Comparison of ENCODE assay signal across 21 mouse cellular contexts in the genomic region with DNA sequence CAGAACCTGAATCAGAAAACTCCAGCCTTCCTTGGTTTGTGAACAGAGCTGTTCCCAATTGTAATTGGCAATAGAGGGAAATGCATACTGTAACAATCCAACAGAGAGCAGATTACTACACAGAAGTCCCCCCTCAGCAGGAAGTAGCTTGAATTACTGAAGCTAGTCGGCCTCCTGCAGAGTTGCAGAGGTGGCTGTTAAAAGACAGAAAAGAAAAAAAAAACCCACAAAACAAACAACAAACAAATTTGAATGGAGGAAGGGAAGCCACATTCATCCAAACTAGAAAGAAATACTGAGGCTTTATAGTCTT.
DNase-seq lines count a peak whose midpoint lies in the region; ATAC-seq lines count a peak whose summit lies in the region.
"Had no signal": no experiment of that assay in that cellular context is flagged by ENCODE, and none has a peak within 500 bp of the region (broad histone marks: within the 10 kb centered on the region; RNA-seq: fewer than 3 reads in every experiment).

No protein-coding gene starts in this region.

- no peak for DNase-seq in forebrain, embryonic 14.5 days (ENCODE audit: low spot score)
- no peak for DNase-seq in midbrain, embryonic 11.5 days (ENCODE audit: low spot score, missing footprints)
- DNase-seq in WW6 (ENCODE audit: low read depth, low spot score) = peak; percentile 4
- no peak for DNase-seq in thymus, adult 18-20 months
- DNase-seq in right cerebral cortex, postnatal 4 days = no peak
- DNase-seq: adrenal gland, postnatal 36 days; cerebellum, adult 11 months; cerebellum, adult 9-11 months; gastrocnemius, postnatal 36 days; liver; lung, postnatal 36 days had no signal

- H3K4me3 ChIP-seq in forebrain, embryonic 15.5 days = no peak overlapping the region
- no peak overlapping the region for H3K4me3 ChIP-seq in forebrain, embryonic 14.5 days (ENCODE audit: low read depth, low read length)
- H3K4me3 ChIP-seq in midbrain, embryonic 15.5 days = no peak overlapping the region
- no peak overlapping the region for H3K4me3 ChIP-seq in midbrain, embryonic 11.5 days (ENCODE audit: low read depth, low read length)
- H3K4me3 ChIP-seq in neural tube, embryonic 14.5 days (ENCODE audit: low read depth, low read length) = no peak overlapping the region
- H3K4me3 ChIP-seq: limb, embryonic 10.5 days; liver, embryonic 15.5 days; lung, embryonic 15.5 days; megakaryocyte, embryonic 14.5 days; neural tube, embryonic 12.5 days had no signal

- H3K27ac ChIP-seq in forebrain, embryonic 15.5 days (replicated peaks) = 0 out of 2 replicates have a peak overlapping the region, but pooled peaks have one; percentile 37
- no peak overlapping the region for H3K27ac ChIP-seq in forebrain, embryonic 14.5 days (ENCODE audit: low read depth, low read length)
- 0 out of 2 replicates have a peak overlapping the region, but pooled peaks have one; percentile 38 for H3K27ac ChIP-seq in midbrain, embryonic 15.5 days
- H3K27ac ChIP-seq in midbrain, embryonic 11.5 days (ENCODE audit: low read depth, low read length) = no peak overlapping the region
- no peak overlapping the region for H3K27ac ChIP-seq in neural tube, embryonic 14.5 days (ENCODE audit: low read depth, low read length)
- H3K27ac ChIP-seq: limb, embryonic 10.5 days; liver, embryonic 15.5 days; lung, embryonic 15.5 days; neural tube, embryonic 12.5 days had no signal

- 4% methylated on average over 1 of the region's 1 CpGs for WGBS in forebrain, embryonic 15.5 days
- 8% methylated on average over 1 of the region's 1 CpGs for WGBS in forebrain, embryonic 14.5 days
- WGBS in midbrain, embryonic 15.5 days = 15% methylated on average over 1 of the region's 1 CpGs
- WGBS in midbrain, embryonic 11.5 days = 29% methylated on average over 1 of the region's 1 CpGs
- 7% methylated on average over 1 of the region's 1 CpGs for WGBS in neural tube, embryonic 14.5 days

- H3K27me3 ChIP-seq in forebrain, embryonic 15.5 days = no peaks in the 10 kb centered on the region
- H3K27me3 ChIP-seq in forebrain, embryonic 14.5 days (replicated peaks; ENCODE audit: control insufficient read depth, insufficient read depth, low read length) = no peaks in the 10 kb centered on the region
- no peaks in the 10 kb centered on the region for H3K27me3 ChIP-seq in midbrain, embryonic 15.5 days (replicated peaks)
- no peaks in the 10 kb centered on the region for H3K27me3 ChIP-seq in midbrain, embryonic 11.5 days (ENCODE audit: control insufficient read depth, insufficient read depth, low read length)
- H3K27me3 ChIP-seq in neural tube, embryonic 14.5 days (ENCODE audit: control insufficient read depth, insufficient read depth, low read length) = no peaks in the 10 kb centered on the region
- H3K27me3 ChIP-seq: CH12.LX; liver, embryonic 15.5 days; lung, embryonic 15.5 days; megakaryocyte, embryonic 14.5 days; neural tube, embryonic 12.5 days had no signal

- no peak overlapping the region for H3K4me2 ChIP-seq in forebrain, embryonic 15.5 days (replicated peaks)
- H3K4me2 ChIP-seq in forebrain, embryonic 14.5 days (ENCODE audit: low read length) = no peak overlapping the region
- no peak overlapping the region for H3K4me2 ChIP-seq in midbrain, embryonic 15.5 days
- H3K4me2 ChIP-seq in midbrain, embryonic 11.5 days = no peak overlapping the region
- no peak overlapping the region for H3K4me2 ChIP-seq in neural tube, embryonic 14.5 days (ENCODE audit: low read depth, low read length)
- H3K4me2 ChIP-seq: liver, embryonic 15.5 days; lung, embryonic 15.5 days; neural tube, embryonic 12.5 days had no signal

- no peaks in the 10 kb centered on the region for H3K36me3 ChIP-seq in forebrain, embryonic 15.5 days
- H3K36me3 ChIP-seq in forebrain, embryonic 14.5 days (ENCODE audit: control insufficient read depth, insufficient read depth, low read length) = no peaks in the 10 kb centered on the region
- no peaks in the 10 kb centered on the region for H3K36me3 ChIP-seq in midbrain, embryonic 15.5 days (replicated peaks)
- no peaks in the 10 kb centered on the region for H3K36me3 ChIP-seq in midbrain, embryonic 11.5 days (ENCODE audit: control insufficient read depth, insufficient read depth, low read length)
- H3K36me3 ChIP-seq in neural tube, embryonic 14.5 days (ENCODE audit: control insufficient read depth, insufficient read depth, low read length) = no peaks in the 10 kb centered on the region
- H3K36me3 ChIP-seq: limb, embryonic 10.5 days; liver, embryonic 15.5 days; lung, embryonic 15.5 days; neural tube, embryonic 12.5 days had no signal

- no peak overlapping the region for H3K9ac ChIP-seq in forebrain, embryonic 15.5 days (replicated peaks)
- H3K9ac ChIP-seq in forebrain, embryonic 14.5 days (ENCODE audit: low read length) = no peak overlapping the region
- no peak overlapping the region for H3K9ac ChIP-seq in midbrain, embryonic 15.5 days
- no peak overlapping the region for H3K9ac ChIP-seq in midbrain, embryonic 11.5 days (ENCODE audit: low read length)
- no peak overlapping the region for H3K9ac ChIP-seq in neural tube, embryonic 14.5 days (replicated peaks; ENCODE audit: low read depth, low read length)
- H3K9ac ChIP-seq: liver, embryonic 15.5 days; lung, embryonic 15.5 days; neural tube, embryonic 12.5 days had no signal

- ATAC-seq in forebrain, embryonic 15.5 days (replicated peaks) = no peak
- no peak for ATAC-seq in forebrain, embryonic 14.5 days
- no peak for ATAC-seq in midbrain, embryonic 15.5 days (replicated peaks)
- no peak for ATAC-seq in midbrain, embryonic 11.5 days (ENCODE audit: low FRiP score)
- peak; percentile 75 for ATAC-seq in neural tube, embryonic 14.5 days (ENCODE audit: low read depth)
- ATAC-seq: inflammation-experienced regulatory T-cells, adult 6 months had no signal

- no peaks in the 10 kb centered on the region for H3K9me3 ChIP-seq in forebrain, embryonic 15.5 days
- no peaks in the 10 kb centered on the region for H3K9me3 ChIP-seq in forebrain, embryonic 14.5 days (replicated peaks; ENCODE audit: control insufficient read depth, low read length)
- H3K9me3 ChIP-seq in midbrain, embryonic 15.5 days = no peaks in the 10 kb centered on the region
- no peaks in the 10 kb centered on the region for H3K9me3 ChIP-seq in midbrain, embryonic 11.5 days (ENCODE audit: control insufficient read depth, low read length)
- no peaks in the 10 kb centered on the region for H3K9me3 ChIP-seq in neural tube, embryonic 14.5 days (ENCODE audit: control insufficient read depth, low read length)
- H3K9me3 ChIP-seq: limb, embryonic 10.5 days; liver, embryonic 15.5 days; lung, embryonic 15.5 days; neural tube, embryonic 12.5 days had no signal

- H3K4me1 ChIP-seq in forebrain, embryonic 15.5 days = peaks cover 4% of the 10 kb centered on the region
- H3K4me1 ChIP-seq in forebrain, embryonic 14.5 days (ENCODE audit: control insufficient read depth, insufficient read depth, low read length) = no peaks in the 10 kb centered on the region; the same call in 1 of the 2 replicates
- 0 out of 2 replicates have a peak, but pooled peaks cover 6% of the 10 kb centered on the region for H3K4me1 ChIP-seq in midbrain, embryonic 15.5 days
- no peaks in the 10 kb centered on the region for H3K4me1 ChIP-seq in midbrain, embryonic 11.5 days (ENCODE audit: control insufficient read depth, insufficient read depth, low read length)
- H3K4me1 ChIP-seq in neural tube, embryonic 14.5 days (ENCODE audit: control insufficient read depth, insufficient read depth, low read length) = no peaks in the 10 kb centered on the region
- H3K4me1 ChIP-seq: limb, embryonic 10.5 days; liver, embryonic 15.5 days; lung, embryonic 15.5 days; megakaryocyte, embryonic 14.5 days; neural tube, embryonic 12.5 days had no signal

Comparison
In these comparisons a context has a peak if more than half of its experiments do, and no peak if none do; other contexts are left out.
1. H3K27ac ChIP-seq: peak in forebrain, embryonic 15.5 days (single experiment) and midbrain, embryonic 15.5 days (single experiment); none in forebrain, embryonic 14.5 days (single experiment), midbrain, embryonic 11.5 days (single experiment) and neural tube, embryonic 14.5 days (single experiment).